Comparison of ENCODE assay signal across 9 mouse cellular contexts in the genomic region with DNA sequence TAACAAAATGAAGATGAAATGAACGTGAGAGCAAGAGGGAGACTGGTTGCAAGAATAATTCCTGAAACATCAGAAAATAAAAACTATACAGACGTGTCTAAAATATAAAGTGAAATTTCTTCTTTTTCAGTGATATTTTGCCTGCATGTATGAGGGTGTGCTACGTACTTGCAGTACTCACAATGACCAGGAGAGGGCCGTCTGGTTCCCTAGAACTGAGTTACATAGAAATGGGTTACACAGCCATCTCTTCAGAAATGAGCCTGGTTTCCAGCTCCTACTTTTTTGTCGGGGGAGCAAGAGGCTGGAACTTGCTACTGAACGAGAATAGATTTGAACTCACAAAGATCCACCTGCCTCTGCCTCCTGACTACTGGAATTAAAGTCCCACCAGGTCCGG. TPM values are rescaled to one million over a fixed set of nuclear protein-coding genes. Genes with fewer than 3 reads are reported as not detected.
A peak's percentile ranks its signal among the peaks of the same experiment; 100 is the strongest.
DNase-seq lines count a peak whose midpoint lies in the region; ATAC-seq and TF ChIP-seq lines count a peak whose summit lies in the region.
"Had no signal": no experiment of that assay in that cellular context is flagged by ENCODE, and none has a peak within 500 bp of the region (broad histone marks: within the 10 kb centered on the region; RNA-seq: fewer than 3 reads in every experiment).

No protein-coding gene starts in this region.

- no peaks in the 10 kb centered on the region for H3K9me3 ChIP-seq in G1E (replicated peaks)
- H3K9me3 ChIP-seq in liver, embryonic 14.5 days (ENCODE audit: control insufficient read depth, low read length), result no peaks in the 10 kb centered on the region
- H3K9me3 ChIP-seq: heart, embryonic 13.5 days had no signal

- no peak for TF ChIP-seq EP300 in liver, embryonic 14.5 days (IDR thresholded peaks at IDR 0.05; ENCODE audit: low read depth)

- H3K4me1 ChIP-seq in G1E (ENCODE audit: insufficient read depth, low read depth, low read length), result no peaks in the 10 kb centered on the region
- no peaks in the 10 kb centered on the region for H3K4me1 ChIP-seq in liver, embryonic 14.5 days (replicated peaks; ENCODE audit: control insufficient read depth in 2 of 2, insufficient read depth in 2 of 2, low read length in 1 of 2)

- no peak overlapping the region for H3K4me3 ChIP-seq in G1E (ENCODE audit: low read depth, low read length)
- no peak overlapping the region for H3K4me3 ChIP-seq in liver, embryonic 14.5 days (ENCODE audit: insufficient read depth in 1 of 2, low read depth in 2 of 2, low read length in 2 of 2)
- H3K4me3 ChIP-seq: heart, embryonic 13.5 days had no signal

- no peaks in the 10 kb centered on the region for H3K27me3 ChIP-seq in G1E (ENCODE audit: insufficient read depth, low read length)
- no peaks in the 10 kb centered on the region for H3K27me3 ChIP-seq in liver, embryonic 14.5 days (ENCODE audit: control insufficient read depth, insufficient read depth, low read length)
- H3K27me3 ChIP-seq: heart, embryonic 13.5 days had no signal

- H3K27ac ChIP-seq in liver, embryonic 14.5 days, result no peak overlapping the region
- H3K27ac ChIP-seq: heart, embryonic 13.5 days had no signal

- TF ChIP-seq CTCF in G1E (IDR thresholded peaks at IDR 0.05; ENCODE audit: low read depth, low read length), result peak; percentile 30; the same call in 1 of the 2 replicates
- TF ChIP-seq CTCF in liver, embryonic 14.5 days (IDR thresholded peaks at IDR 0.05; ENCODE audit: low read depth), result peak; percentile 71

- H3K4me2 ChIP-seq in liver, embryonic 14.5 days (ENCODE audit: low read depth), result no peak overlapping the region
- H3K4me2 ChIP-seq: heart, embryonic 13.5 days had no signal

- no peaks in the 10 kb centered on the region for H3K36me3 ChIP-seq in G1E (replicated peaks)
- H3K36me3 ChIP-seq in liver, embryonic 14.5 days (replicated peaks; ENCODE audit: control insufficient read depth, insufficient read depth, low read depth), result no peaks in the 10 kb centered on the region
- H3K36me3 ChIP-seq: heart, embryonic 13.5 days had no signal

- DNase-seq in 3T3-L1 (ENCODE audit: low read depth, low spot score), result peak; percentile 85
- DNase-seq in G1E (ENCODE audit: low spot score), result no peak
- peak; percentile 79 for DNase-seq in cerebellum, adult 9-10 months
- DNase-seq in frontal cortex, adult 2 months (ENCODE audit: extremely low spot score in 1 of 2, low spot score in 1 of 2), result peak; percentile 44 to 85
- peak; percentile 64 for DNase-seq in kidney, postnatal 14 days
- peak; percentile 26 to 30 (median 29) for DNase-seq in liver, embryonic 14.5 days (ENCODE audit: low read depth in 3 of 3, low spot score in 3 of 3)
- peak; percentile 45 for DNase-seq in right cerebral cortex, adult 18-20 months
- peak; percentile 27 to 57 for DNase-seq in urinary bladder, postnatal 36 days (ENCODE audit: low spot score in 2 of 2)

- 15% methylated on average over 7 of the region's 7 CpGs for WGBS in liver, embryonic 14.5 days (ENCODE audit: insufficient replicate concordance)

- ATAC-seq in G1E (ENCODE audit: extremely low read depth, insufficient number of reproducible peaks, low FRiP score, poor library complexity, severe bottlenecking), result no peak
- no peak for ATAC-seq in liver, embryonic 14.5 days (ENCODE audit: insufficient read depth)

- no peak overlapping the region for H3K9ac ChIP-seq in liver, embryonic 14.5 days (replicated peaks)
- H3K9ac ChIP-seq: heart, embryonic 13.5 days had no signal

RNA-seq across cellular contexts. Expression of a gene that starts 45.2 kb away (rescaled TPM):
- total RNA-seq in G1E (2014; fragmentation: Nextera tagmentation) (not detected in 2 replicates), G1E (2017) (0.44 TPM in 1 of 2 replicates, not detected in the other)
- polyA plus RNA-seq in G1E (2012), result not detected in 2 replicates
- 6.4 and 8.1 TPM in 2 replicates for polyA plus RNA-seq in frontal cortex, adult 2 months (2012; rRNA removed)
- 0.54 and 0.96 TPM in 2 replicates for polyA plus RNA-seq in liver, embryonic 14.5 days (2012; rRNA removed)
- polyA plus RNA-seq in liver, embryonic 14.5 days (2014; fragmentation: Nextera tagmentation; extraction: Ambion mirVana), result 0.11 and 0.23 TPM in 2 replicates
